Mouse (Mus musculus): ENCODE measurements around the gene Ppil2. TPM values are rescaled to one million over a fixed set of nuclear protein-coding genes. Genes with fewer than 3 reads are reported as not detected.

The Ppil2 gene
- polyA plus RNA-seq, 1 experiment from 2014 or later = 61.5 TPM

- H3K27me3 ChIP-seq (ENCODE audit: control insufficient read depth, insufficient read depth, low read length) = no peaks in the 10 kb centered on the region
- no peak overlapping the region for H3K4me2 ChIP-seq (replicated peaks; ENCODE audit: low read depth)
- WGBS = 86% methylated on average over 3 of the region's 3 CpGs
- ATAC-seq (ENCODE audit: low FRiP score, low TSS enrichment) = no peak
- TF ChIP-seq CTCF (IDR thresholded peaks at IDR 0.05; ENCODE audit: low read depth) (no peak), EP300 (optimal IDR thresholded peaks at IDR 0.05) (no peak)
- no peaks in the 10 kb centered on the region for H3K4me1 ChIP-seq (replicated peaks; ENCODE audit: control insufficient read depth, insufficient read depth)
- H3K9ac ChIP-seq (ENCODE audit: low read length) = no peak overlapping the region
- peaks cover 23% of the 10 kb centered on the region for H3K36me3 ChIP-seq (ENCODE audit: control insufficient read depth, insufficient read depth, low read length)
- no peak overlapping the region for H3K27ac ChIP-seq (replicated peaks)
- no peaks in the 10 kb centered on the region for H3K9me3 ChIP-seq (ENCODE audit: control insufficient read depth, low read length)
- DNase-seq (ENCODE audit: low spot score) = no peak
- H3K4me3 ChIP-seq (ENCODE audit: low read depth, low read length) = no peak overlapping the region
Observed at GRCm38 (mm10) chr16:17044320-17044719, 66.7 kb downstream of the Ppil2 start.

- 95% methylated on average over 1 of the region's 1 CpGs for WGBS
- Histone ChIP-seq H3K27me3 (ENCODE audit: control insufficient read depth, insufficient read depth, low read length) (no peaks in the 10 kb centered on the region), H3K4me1 (replicated peaks; ENCODE audit: control insufficient read depth, insufficient read depth) (no peaks in the 10 kb centered on the region), H3K27ac (replicated peaks) (no peak overlapping the region), H3K4me3 (ENCODE audit: low read depth, low read length) (no peak overlapping the region), H3K36me3 (ENCODE audit: control insufficient read depth, insufficient read depth, low read length) (peaks cover 25% of the 10 kb centered on the region), H3K9me3 (ENCODE audit: control insufficient read depth, low read length) (no peaks in the 10 kb centered on the region), H3K4me2 (replicated peaks; ENCODE audit: low read depth) (no peak overlapping the region), H3K9ac (ENCODE audit: low read length) (no peak overlapping the region)
- TF ChIP-seq CTCF (IDR thresholded peaks at IDR 0.05; ENCODE audit: low read depth) (no peak), EP300 (optimal IDR thresholded peaks at IDR 0.05) (no peak)
- DNase-seq (ENCODE audit: low spot score) = no peak
- no peak for ATAC-seq (ENCODE audit: low FRiP score, low TSS enrichment)
Observed at GRCm38 (mm10) chr16:17041417-17041816, 69.6 kb downstream of the Ppil2 start.

DNA sequence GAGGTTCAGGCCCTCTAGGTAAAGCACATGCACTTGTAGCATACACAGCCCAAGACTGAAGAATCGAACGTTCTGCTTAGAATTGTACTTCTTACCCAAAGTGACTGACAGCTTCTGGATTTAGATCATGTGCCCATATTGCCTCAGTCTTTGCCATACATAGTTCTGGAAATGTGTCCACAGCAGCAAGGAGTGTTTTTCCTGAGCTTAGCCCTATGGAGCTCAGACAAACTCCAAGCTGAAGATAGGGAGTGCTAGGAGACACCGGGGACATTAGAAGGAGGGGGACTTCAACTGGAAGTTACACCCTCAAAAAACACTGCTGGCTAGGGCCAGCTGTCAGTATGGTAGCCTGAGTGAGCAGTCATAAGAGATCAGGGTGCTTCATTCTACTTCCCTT is 70.3 kb downstream of the Ppil2 start:
- DNase-seq (ENCODE audit: low spot score) = no peak
- H3K9ac ChIP-seq (ENCODE audit: low read length) = no peak overlapping the region
- H3K4me1 ChIP-seq (replicated peaks; ENCODE audit: control insufficient read depth, insufficient read depth) = no peaks in the 10 kb centered on the region
- TF ChIP-seq EP300 (optimal IDR thresholded peaks at IDR 0.05) (no peak), CTCF (IDR thresholded peaks at IDR 0.05; ENCODE audit: low read depth) (no peak)
- no peak overlapping the region for H3K27ac ChIP-seq (replicated peaks)
- no peaks in the 10 kb centered on the region for H3K9me3 ChIP-seq (ENCODE audit: control insufficient read depth, low read length)
- H3K27me3 ChIP-seq (ENCODE audit: control insufficient read depth, insufficient read depth, low read length) = no peaks in the 10 kb centered on the region
- H3K4me3 ChIP-seq (ENCODE audit: low read depth, low read length) = no peak overlapping the region
- no peak for ATAC-seq (ENCODE audit: low FRiP score, low TSS enrichment)
- 99% methylated on average over 3 of the region's 3 CpGs for WGBS
- H3K4me2 ChIP-seq (replicated peaks; ENCODE audit: low read depth) = no peak overlapping the region
- peaks cover 30% of the 10 kb centered on the region for H3K36me3 ChIP-seq (ENCODE audit: control insufficient read depth, insufficient read depth, low read length)

MicroRNAs within 50 kb of the gene (microRNA counts, 519-probe panel; counts per million panel counts)
- microRNA mmu-miR-130b = 5,350 counts per million, percentile 62 among the panel's probes with 10 or more counts
- microRNA mmu-miR-301b = not detected

Small RNAs within 50 kb of the gene (microRNA-seq; reads per million reads assigned to microRNA genes)
- gene Mir130b = 2,644 reads per million, percentile 83 among the genes with 10 or more reads in this experiment
- gene Mir301b = 37.0 reads per million, percentile 32 among the genes with 10 or more reads in this experiment

Other genes starting within 250 kb of the Ppil2 start
- gene Igll1, start 247.3 kb downstream of the Ppil2 start, polyA plus RNA-seq (2015; fragmentation: Nextera tagmentation; extraction: Ambion mirVana) = 0.19 TPM in 1 of 2 replicates, not detected in the other
- gene Top3b, start 240.5 kb downstream of the Ppil2 start, polyA plus RNA-seq (2015; fragmentation: Nextera tagmentation; extraction: Ambion mirVana) = 29.4 and 33.6 TPM in 2 replicates
- gene Vpreb1, start 240.4 kb downstream of the Ppil2 start, polyA plus RNA-seq (2015; fragmentation: Nextera tagmentation; extraction: Ambion mirVana) = 0.91 and 1.1 TPM in 2 replicates
- 5.5 and 6.0 TPM in 2 replicates for gene Ppm1f, start 214.8 kb downstream of the Ppil2 start, polyA plus RNA-seq (2015; fragmentation: Nextera tagmentation; extraction: Ambion mirVana)
- 92.7 and 93.2 TPM in 2 replicates for gene Mapk1, start 127.9 kb downstream of the Ppil2 start, polyA plus RNA-seq (2015; fragmentation: Nextera tagmentation; extraction: Ambion mirVana)
- 5.9 and 6.2 TPM in 2 replicates for gene Ypel1, start 41.6 kb downstream of the Ppil2 start, polyA plus RNA-seq (2015; fragmentation: Nextera tagmentation; extraction: Ambion mirVana)
- gene 2610318N02Rik, start 13.9 kb upstream of the Ppil2 start, polyA plus RNA-seq (2015; fragmentation: Nextera tagmentation; extraction: Ambion mirVana) = 3.5 and 4.4 TPM in 2 replicates
- gene Sdf2l1, start 21.1 kb upstream of the Ppil2 start, polyA plus RNA-seq (2015; fragmentation: Nextera tagmentation; extraction: Ambion mirVana) = 170 and 176 TPM in 2 replicates
- 19.8 and 21.3 TPM in 2 replicates for gene Ydjc, start 33.4 kb upstream of the Ppil2 start, polyA plus RNA-seq (2015; fragmentation: Nextera tagmentation; extraction: Ambion mirVana)
- gene Ccdc116, start 36.0 kb upstream of the Ppil2 start, polyA plus RNA-seq (2015; fragmentation: Nextera tagmentation; extraction: Ambion mirVana) = 1.8 and 2.1 TPM in 2 replicates
- 276 and 278 TPM in 2 replicates for gene Ube2l3, start 91.4 kb upstream of the Ppil2 start, polyA plus RNA-seq (2015; fragmentation: Nextera tagmentation; extraction: Ambion mirVana)
- 0.18 TPM in 2 replicates for gene Rimbp3, start 97.3 kb upstream of the Ppil2 start, polyA plus RNA-seq (2015; fragmentation: Nextera tagmentation; extraction: Ambion mirVana)
- gene Hic2, start 122.3 kb upstream of the Ppil2 start, polyA plus RNA-seq (2015; fragmentation: Nextera tagmentation; extraction: Ambion mirVana) = 2.1 and 2.4 TPM in 2 replicates
- gene Tmem191c, start 164.8 kb upstream of the Ppil2 start, polyA plus RNA-seq (2015; fragmentation: Nextera tagmentation; extraction: Ambion mirVana) = 8.8 and 10.6 TPM in 2 replicates
- gene Serpind1, start 220.1 kb upstream of the Ppil2 start, polyA plus RNA-seq (2015; fragmentation: Nextera tagmentation; extraction: Ambion mirVana) = 0.41 and 0.96 TPM in 2 replicates